Mouse (Mus musculus): Measurements from ENCODE around the gene Sh3bp5l. TPM values are rescaled to one million over a fixed set of nuclear protein-coding genes. Genes with fewer than 3 reads are reported as not detected.
A peak's percentile ranks its signal among the peaks of the same experiment; 100 is the strongest.

Gene Sh3bp5l
- total and polyA plus RNA-seq, 3 experiments, result 31.7 to 32.8 TPM; not detected in 1

DNA sequence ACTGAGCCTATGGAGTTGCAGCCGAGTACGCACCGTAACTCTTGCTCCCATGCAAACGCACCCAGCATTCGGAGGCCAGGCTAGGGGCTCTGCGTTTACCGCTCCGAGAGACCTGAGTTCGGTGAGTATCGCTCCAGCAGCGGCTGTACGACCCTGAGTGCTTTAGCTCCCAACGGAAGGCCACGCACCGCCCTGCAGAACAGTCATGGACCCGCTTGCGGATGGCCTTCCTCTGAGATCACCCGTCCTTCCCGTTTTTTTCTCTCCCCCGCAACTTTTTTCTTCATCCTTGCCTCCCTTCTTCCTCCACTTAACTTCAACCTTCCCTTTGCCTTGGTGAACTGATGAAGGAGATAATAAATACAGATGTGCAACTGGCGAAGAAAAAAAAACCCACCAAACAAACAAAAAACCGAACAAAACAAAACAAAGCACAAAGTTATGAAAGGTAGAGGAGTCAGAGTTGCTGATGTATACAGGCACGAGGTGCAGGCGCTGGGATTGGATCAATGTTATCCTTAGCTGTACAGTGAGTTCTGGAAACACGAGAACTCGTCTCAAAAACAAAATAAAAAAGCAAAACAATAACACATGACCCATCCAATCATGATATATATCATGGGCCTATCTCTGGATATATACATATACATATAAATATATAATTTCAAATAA lies 27.6 kb upstream of the Sh3bp5l start:
- Histone ChIP-seq H3K36me3 (ENCODE audit: control insufficient read depth in 1 of 2, insufficient read depth in 2 of 2, low read length in 2 of 2) (peaks cover 0 to 12% of the 10 kb centered on the region in 2 experiments; a peak in 2 of 4 replicates), H3K27ac (ENCODE audit: control insufficient read depth, low read depth, low read length) (peak overlapping the region; percentile 59), H3K79me2 (ENCODE audit: control insufficient read depth, insufficient read depth, low read length, poor library complexity) (peaks cover 7% of the 10 kb centered on the region; the same call in 1 of the 2 replicates), H3K9me3 (replicated peaks; ENCODE audit: insufficient read depth, low read length) (no peaks in the 10 kb centered on the region), H3K9ac (ENCODE audit: control insufficient read depth, low read depth, low read length, poor library complexity, severe bottlenecking) (peak overlapping the region; percentile 57), H3K4me1 (ENCODE audit: control insufficient read depth in 1 of 2, insufficient read depth in 2 of 2, low read length in 2 of 2) (peaks cover 0 to 12% of the 10 kb centered on the region in 2 experiments; a peak in 3 of 4 replicates), H3K4me3 (ENCODE audit: control insufficient read depth in 1 of 2, insufficient read depth in 1 of 2, low read depth in 2 of 2, low read length in 2 of 2) (peak overlapping the region; percentile 54 to 73), H3K27me3 (ENCODE audit: control insufficient read depth in 1 of 2, insufficient read depth in 2 of 2, low read length in 2 of 2) (no peaks in the 10 kb centered on the region)
- DNase-seq (ENCODE audit: low read depth, low spot score), result no peak
- TF ChIP-seq EP300 (IDR thresholded peaks at IDR 0.05; ENCODE audit: low read depth in 1 of 2, low read length in 2 of 2) (no peak), MAX (IDR thresholded peaks at IDR 0.05; ENCODE audit: low read length) (peak; percentile 83), NELFE (IDR thresholded peaks at IDR 0.05; ENCODE audit: low read depth, low read length) (no peak), CHD1 (IDR thresholded peaks at IDR 0.05; ENCODE audit: low read depth, low read length) (0 out of 2 replicates have a peak, but pooled peaks have one; percentile 45), SIN3A (IDR thresholded peaks at IDR 0.05; ENCODE audit: low read length) (0 out of 2 replicates have a peak, but pooled peaks have one; percentile 30), ZNF384 (IDR thresholded peaks at IDR 0.05; ENCODE audit: low read depth, low read length) (peak; percentile 70), MXI1 (IDR thresholded peaks at IDR 0.05; ENCODE audit: low read depth, low read length) (peak; percentile 25; the same call in 1 of the 2 replicates), POLR2AphosphoS2 (IDR thresholded peaks at IDR 0.05; ENCODE audit: low read length) (no peak), TAL1 (IDR thresholded peaks at IDR 0.05; ENCODE audit: low read length) (no peak), TBP (IDR thresholded peaks at IDR 0.05; ENCODE audit: low read depth, low read length) (no peak)

DNA sequence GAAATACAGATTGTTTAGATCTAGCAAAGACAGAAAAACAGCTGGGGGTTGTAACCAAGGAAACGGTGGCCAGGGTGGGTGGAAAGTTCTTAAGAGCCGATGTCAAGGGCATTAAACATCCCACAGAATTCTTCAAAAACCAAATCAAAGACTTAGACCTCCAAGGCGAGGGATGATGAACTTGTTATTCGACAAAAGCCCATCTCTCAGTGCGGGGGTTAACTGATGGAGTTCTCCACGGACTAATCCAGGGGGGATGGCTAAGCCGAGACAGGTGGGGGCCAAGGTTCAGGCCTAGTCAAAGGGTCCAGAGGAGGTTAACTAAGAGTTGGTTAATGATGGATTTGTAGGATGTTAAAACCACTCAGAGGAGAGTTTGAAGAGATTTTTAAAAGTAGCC lies 26.9 kb upstream of the Sh3bp5l start:
- H3K9me3 ChIP-seq (replicated peaks; ENCODE audit: insufficient read depth, low read length), result no peaks in the 10 kb centered on the region
- H3K4me1 ChIP-seq (ENCODE audit: control insufficient read depth in 1 of 2, insufficient read depth in 2 of 2, low read length in 2 of 2), result peaks cover 0 to 15% of the 10 kb centered on the region in 2 experiments; a peak in 3 of 4 replicates
- peaks cover 7% of the 10 kb centered on the region; the same call in 1 of the 2 replicates for H3K79me2 ChIP-seq (ENCODE audit: control insufficient read depth, insufficient read depth, low read length, poor library complexity)
- H3K27ac ChIP-seq (ENCODE audit: control insufficient read depth, low read depth, low read length), result no peak overlapping the region
- H3K4me3 ChIP-seq (ENCODE audit: control insufficient read depth in 1 of 2, insufficient read depth in 1 of 2, low read depth in 2 of 2, low read length in 2 of 2), result peak overlapping the region; percentile 30 to 54; a peak in 2 of 4 replicates
- TF ChIP-seq MAFK (IDR thresholded peaks at IDR 0.05; ENCODE audit: borderline replicate concordance, low read depth, low read length), result no peak
- no peak for TF ChIP-seq TBP (IDR thresholded peaks at IDR 0.05; ENCODE audit: low read depth, low read length)
- no peak for TF ChIP-seq SIN3A (IDR thresholded peaks at IDR 0.05; ENCODE audit: low read length)
- TF ChIP-seq UBTF (IDR thresholded peaks at IDR 0.05; ENCODE audit: borderline replicate concordance, insufficient read depth, low read depth, low read length), result no peak
- no peak for TF ChIP-seq NRF1 (IDR thresholded peaks at IDR 0.05; ENCODE audit: insufficient read depth, low read depth, low read length, poor library complexity, severe bottlenecking)
- TF ChIP-seq POLR2A (IDR thresholded peaks at IDR 0.05; ENCODE audit: control insufficient read depth in 1 of 2, insufficient read depth in 1 of 2, low read depth in 1 of 2, low read length in 2 of 2, poor library complexity in 1 of 2), result no peak
- TF ChIP-seq KAT2A (conservative IDR thresholded peaks at IDR 0.05; ENCODE audit: low read depth, low read length), result no peak
- no peak for TF ChIP-seq HCFC1 (IDR thresholded peaks at IDR 0.05; ENCODE audit: low read depth, low read length)
- no peak for TF ChIP-seq MAX (IDR thresholded peaks at IDR 0.05; ENCODE audit: low read length)
- TF ChIP-seq MEF2A (IDR thresholded peaks at IDR 0.05; ENCODE audit: extremely low read depth, insufficient replicate concordance, low read depth, low read length, poor library complexity, severe bottlenecking), result no peak
- no peak for TF ChIP-seq ELF1 (IDR thresholded peaks at IDR 0.05; ENCODE audit: low read depth, low read length)
- no peak for TF ChIP-seq CHD2 (IDR thresholded peaks at IDR 0.05; ENCODE audit: low read length)
- no peak for TF ChIP-seq MYC (IDR thresholded peaks at IDR 0.05; ENCODE audit: low read depth, low read length)
- no peak for TF ChIP-seq RCOR1 (IDR thresholded peaks at IDR 0.05; ENCODE audit: low read depth, low read length)
- TF ChIP-seq ZMIZ1 (IDR thresholded peaks at IDR 0.05; ENCODE audit: low read depth, low read length), result no peak
- no peak overlapping the region for H3K9ac ChIP-seq (ENCODE audit: control insufficient read depth, low read depth, low read length, poor library complexity, severe bottlenecking)
- no peaks in the 10 kb centered on the region for H3K27me3 ChIP-seq (ENCODE audit: control insufficient read depth in 1 of 2, insufficient read depth in 2 of 2, low read length in 2 of 2)
- DNase-seq (ENCODE audit: low read depth, low spot score), result peak; percentile 32
- peaks cover 0 to 15% of the 10 kb centered on the region in 2 experiments; a peak in 2 of 4 replicates for H3K36me3 ChIP-seq (ENCODE audit: control insufficient read depth in 1 of 2, insufficient read depth in 2 of 2, low read length in 2 of 2)
